Mouse (Mus musculus): ENCODE results near the gene A430033K04Rik. TPM values are rescaled to one million over a fixed set of nuclear protein-coding genes. Genes with fewer than 3 reads are reported as not detected.

A430033K04Rik gene
- polyA plus RNA-seq, 1 experiment, result 3.5 TPM

DNA sequence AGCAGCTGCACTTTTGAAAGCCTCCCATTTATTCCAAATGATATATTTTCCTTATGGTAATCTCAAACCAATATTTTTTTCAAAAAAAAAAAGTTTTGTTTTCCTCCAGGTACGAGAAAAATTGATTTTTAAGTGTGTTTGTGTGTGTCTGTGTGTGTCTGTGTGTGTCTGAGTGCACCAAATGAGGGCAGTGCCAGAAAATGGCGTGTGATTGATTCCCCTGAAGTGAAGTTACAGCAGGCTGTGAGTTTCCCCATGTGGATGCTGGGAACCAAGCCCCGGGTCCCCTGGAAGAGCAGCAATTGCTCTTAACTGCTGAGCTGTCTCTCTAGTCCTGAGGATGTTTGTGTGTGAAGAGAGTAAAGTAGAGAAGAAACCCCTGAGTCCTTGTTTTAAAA is 818 bp downstream of the A430033K04Rik start:
- Histone ChIP-seq H3K4me3 (ENCODE audit: low read depth, low read length) (peak overlapping the region; percentile 95), H3K9me3 (replicated peaks; ENCODE audit: control insufficient read depth, insufficient read depth, low read length, poor library complexity, severe bottlenecking) (no peaks in the 10 kb centered on the region), H3K4me1 (ENCODE audit: control insufficient read depth, insufficient read depth, low read length) (no peaks in the 10 kb centered on the region), H3K36me3 (ENCODE audit: control insufficient read depth, insufficient read depth, low read length, poor library complexity, severe bottlenecking) (no peaks in the 10 kb centered on the region), H3K27ac (ENCODE audit: insufficient read depth, low read length) (no peak overlapping the region), H3K9ac (ENCODE audit: low read depth, poor library complexity, severe bottlenecking) (peak overlapping the region; percentile 58; the same call in 1 of the 2 replicates), H3K27me3 (ENCODE audit: control insufficient read depth, insufficient read depth, low read length, poor library complexity, severe bottlenecking) (no peaks in the 10 kb centered on the region)
- no peak for TF ChIP-seq POLR2A (IDR thresholded peaks at IDR 0.05; ENCODE audit: insufficient read depth, low read length)
- no peak for TF ChIP-seq EP300 (IDR thresholded peaks at IDR 0.05; ENCODE audit: insufficient read depth, low read depth, low read length)
- no peak for TF ChIP-seq CTCF (IDR thresholded peaks at IDR 0.05; ENCODE audit: low read depth, low read length)

- no peak overlapping the region for H3K4me3 ChIP-seq (ENCODE audit: low read depth, low read length)
- no peaks in the 10 kb centered on the region for H3K4me1 ChIP-seq (ENCODE audit: control insufficient read depth, insufficient read depth, low read length)
- no peaks in the 10 kb centered on the region for H3K9me3 ChIP-seq (replicated peaks; ENCODE audit: control insufficient read depth, insufficient read depth, low read length, poor library complexity, severe bottlenecking)
- no peaks in the 10 kb centered on the region for H3K27me3 ChIP-seq (ENCODE audit: control insufficient read depth, insufficient read depth, low read length, poor library complexity, severe bottlenecking)
- H3K27ac ChIP-seq (ENCODE audit: insufficient read depth, low read length), result no peak overlapping the region
- TF ChIP-seq EP300 (IDR thresholded peaks at IDR 0.05; ENCODE audit: insufficient read depth, low read depth, low read length) (no peak), POLR2A (IDR thresholded peaks at IDR 0.05; ENCODE audit: insufficient read depth, low read length) (no peak), CTCF (IDR thresholded peaks at IDR 0.05; ENCODE audit: low read depth, low read length) (no peak)
- H3K9ac ChIP-seq (ENCODE audit: low read depth, poor library complexity, severe bottlenecking), result no peak overlapping the region
- no peaks in the 10 kb centered on the region; the same call in 1 of the 2 replicates for H3K36me3 ChIP-seq (ENCODE audit: control insufficient read depth, insufficient read depth, low read length, poor library complexity, severe bottlenecking)
Measured at GRCm38 (mm10) chr5:138636486-138636885, 13.8 kb downstream of the A430033K04Rik start.

DNA sequence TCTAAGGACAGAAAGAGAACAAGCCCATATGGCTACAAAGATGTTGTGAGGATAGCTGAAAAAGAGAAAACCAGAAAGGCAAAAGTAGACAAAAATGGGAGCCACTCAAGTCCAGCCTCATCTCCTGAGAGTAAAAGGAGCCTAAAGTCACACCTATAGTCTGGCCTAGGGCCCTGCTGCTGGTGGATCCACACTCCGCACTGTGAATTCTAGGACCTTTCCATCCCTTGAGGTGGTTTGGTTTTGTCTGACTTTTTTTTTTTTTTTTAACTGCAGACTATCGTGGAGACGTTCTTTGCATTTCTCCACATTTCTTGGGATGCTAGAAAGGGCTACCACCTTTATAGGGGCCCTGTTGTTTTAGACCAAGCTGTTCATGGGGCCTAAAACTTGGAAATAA is 18.4 kb downstream of the A430033K04Rik start:
- H3K27ac ChIP-seq (ENCODE audit: insufficient read depth, low read length), result no peak overlapping the region
- H3K27me3 ChIP-seq (ENCODE audit: control insufficient read depth, insufficient read depth, low read length, poor library complexity, severe bottlenecking), result no peaks in the 10 kb centered on the region
- no peak for TF ChIP-seq CTCF (IDR thresholded peaks at IDR 0.05; ENCODE audit: low read depth, low read length)
- no peak for TF ChIP-seq EP300 (IDR thresholded peaks at IDR 0.05; ENCODE audit: insufficient read depth, low read depth, low read length)
- TF ChIP-seq POLR2A (IDR thresholded peaks at IDR 0.05; ENCODE audit: insufficient read depth, low read length), result no peak
- no peak overlapping the region for H3K9ac ChIP-seq (ENCODE audit: low read depth, poor library complexity, severe bottlenecking)
- H3K36me3 ChIP-seq (ENCODE audit: control insufficient read depth, insufficient read depth, low read length, poor library complexity, severe bottlenecking), result no peaks in the 10 kb centered on the region; the same call in 1 of the 2 replicates
- no peaks in the 10 kb centered on the region for H3K4me1 ChIP-seq (ENCODE audit: control insufficient read depth, insufficient read depth, low read length)
- no peaks in the 10 kb centered on the region for H3K9me3 ChIP-seq (replicated peaks; ENCODE audit: control insufficient read depth, insufficient read depth, low read length, poor library complexity, severe bottlenecking)
- no peak overlapping the region for H3K4me3 ChIP-seq (ENCODE audit: low read depth, low read length)

DNA sequence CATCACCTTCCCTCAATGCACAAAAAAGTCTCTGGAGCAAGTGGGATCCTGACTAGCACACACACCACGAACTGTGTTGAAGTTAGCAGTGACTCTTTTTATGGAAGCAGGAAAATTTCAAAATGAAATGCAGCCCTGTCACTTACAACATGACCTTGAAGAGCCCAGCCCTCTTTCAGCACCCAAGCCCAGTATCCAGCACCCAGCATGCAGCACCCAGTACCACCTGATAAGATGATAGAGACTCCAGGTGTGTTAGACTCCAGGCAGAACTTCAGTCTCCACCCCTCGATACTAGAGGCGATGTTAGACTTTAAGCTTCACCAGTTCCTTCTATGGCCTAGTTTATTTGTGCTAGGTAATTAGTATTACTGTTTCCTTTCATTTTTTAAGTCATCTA is 19.1 kb downstream of the A430033K04Rik start:
- no peak for TF ChIP-seq EP300 (IDR thresholded peaks at IDR 0.05; ENCODE audit: insufficient read depth, low read depth, low read length)
- no peak for TF ChIP-seq CTCF (IDR thresholded peaks at IDR 0.05; ENCODE audit: low read depth, low read length)
- Histone ChIP-seq H3K9me3 (replicated peaks; ENCODE audit: control insufficient read depth, insufficient read depth, low read length, poor library complexity, severe bottlenecking) (no peaks in the 10 kb centered on the region), H3K4me1 (ENCODE audit: control insufficient read depth, insufficient read depth, low read length) (no peaks in the 10 kb centered on the region), H3K4me3 (ENCODE audit: low read depth, low read length) (no peak overlapping the region), H3K36me3 (ENCODE audit: control insufficient read depth, insufficient read depth, low read length, poor library complexity, severe bottlenecking) (no peaks in the 10 kb centered on the region; the same call in 1 of the 2 replicates), H3K27me3 (ENCODE audit: control insufficient read depth, insufficient read depth, low read length, poor library complexity, severe bottlenecking) (no peaks in the 10 kb centered on the region), H3K27ac (ENCODE audit: insufficient read depth, low read length) (no peak overlapping the region), H3K9ac (ENCODE audit: low read depth, poor library complexity, severe bottlenecking) (no peak overlapping the region)

DNA sequence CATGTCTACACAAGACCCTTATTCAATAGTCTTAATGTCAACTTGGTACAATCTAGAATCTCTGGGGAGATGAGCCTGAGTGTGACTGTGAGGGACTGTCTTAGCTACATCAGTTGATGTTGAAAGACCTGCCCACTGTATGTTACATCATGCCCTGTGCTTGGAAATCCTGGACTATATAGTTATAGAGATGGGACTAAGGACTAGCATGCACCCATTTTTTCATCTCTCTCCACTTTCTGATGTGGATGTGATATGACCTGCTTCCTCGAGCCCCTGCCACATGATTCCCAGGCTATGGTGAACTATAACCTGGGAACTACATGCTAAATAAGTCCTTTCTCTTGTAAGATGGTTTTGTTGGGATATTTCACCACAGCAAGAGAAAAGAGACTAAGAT is 30.3 kb downstream of the A430033K04Rik start:
- Histone ChIP-seq H3K36me3 (ENCODE audit: control insufficient read depth, insufficient read depth, low read length, poor library complexity, severe bottlenecking) (no peaks in the 10 kb centered on the region), H3K27ac (ENCODE audit: insufficient read depth, low read length) (no peak overlapping the region), H3K4me1 (ENCODE audit: control insufficient read depth, insufficient read depth, low read length) (no peaks in the 10 kb centered on the region), H3K9ac (ENCODE audit: low read depth, poor library complexity, severe bottlenecking) (no peak overlapping the region), H3K4me3 (ENCODE audit: low read depth, low read length) (no peak overlapping the region), H3K9me3 (replicated peaks; ENCODE audit: control insufficient read depth, insufficient read depth, low read length, poor library complexity, severe bottlenecking) (no peaks in the 10 kb centered on the region), H3K27me3 (ENCODE audit: control insufficient read depth, insufficient read depth, low read length, poor library complexity, severe bottlenecking) (no peaks in the 10 kb centered on the region)
- no peak for TF ChIP-seq CTCF (IDR thresholded peaks at IDR 0.05; ENCODE audit: low read depth, low read length)
- TF ChIP-seq EP300 (IDR thresholded peaks at IDR 0.05; ENCODE audit: insufficient read depth, low read depth, low read length), result no peak
- TF ChIP-seq POLR2A (IDR thresholded peaks at IDR 0.05; ENCODE audit: insufficient read depth, low read length), result no peak

DNA sequence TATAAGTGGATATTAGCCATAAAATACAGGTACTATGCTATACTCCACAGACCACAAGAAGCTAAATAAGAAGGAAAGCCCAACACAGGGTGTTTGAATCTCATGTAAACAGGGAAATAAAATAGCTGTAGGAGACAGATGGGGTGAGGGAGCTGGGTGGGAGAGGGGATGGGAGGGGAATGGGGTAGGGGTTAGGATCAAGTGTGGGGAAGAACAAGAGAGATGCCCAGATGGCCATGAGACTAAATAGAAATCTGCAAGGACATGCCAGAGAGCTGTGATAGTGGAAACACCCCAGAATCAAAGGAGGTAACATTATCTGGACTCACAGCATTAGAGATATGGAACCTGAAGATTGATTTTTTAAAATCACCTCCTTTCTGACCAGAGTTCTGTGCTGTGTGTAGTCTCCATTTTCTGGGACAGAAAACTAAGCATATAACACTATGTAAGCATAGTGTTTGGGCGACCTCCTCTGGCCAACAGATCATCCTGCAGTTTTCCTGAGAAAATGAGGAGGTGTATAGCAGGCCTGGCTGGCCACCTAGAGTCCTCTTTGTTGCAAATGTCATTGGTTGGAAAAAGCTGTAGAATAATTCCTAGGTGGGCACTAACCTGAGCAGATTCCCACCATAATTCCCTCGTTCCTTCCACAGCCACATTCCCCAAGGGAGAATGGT is 34.0 kb downstream of the A430033K04Rik start:
- TF ChIP-seq CTCF (IDR thresholded peaks at IDR 0.05; ENCODE audit: low read depth, low read length) (peak; percentile 48), POLR2A (IDR thresholded peaks at IDR 0.05; ENCODE audit: insufficient read depth, low read length) (no peak)
- H3K4me1 ChIP-seq (ENCODE audit: control insufficient read depth, insufficient read depth, low read length), result no peaks in the 10 kb centered on the region

More for the DNA sequence above, 34.0 kb downstream of the A430033K04Rik start:
- Histone ChIP-seq H3K9ac (ENCODE audit: low read depth, poor library complexity, severe bottlenecking) (no peak overlapping the region), H3K4me3 (ENCODE audit: low read depth, low read length) (no peak overlapping the region), H3K9me3 (replicated peaks; ENCODE audit: control insufficient read depth, insufficient read depth, low read length, poor library complexity, severe bottlenecking) (no peaks in the 10 kb centered on the region), H3K36me3 (ENCODE audit: control insufficient read depth, insufficient read depth, low read length, poor library complexity, severe bottlenecking) (no peaks in the 10 kb centered on the region), H3K27ac (ENCODE audit: insufficient read depth, low read length) (no peak overlapping the region), H3K27me3 (ENCODE audit: control insufficient read depth, insufficient read depth, low read length, poor library complexity, severe bottlenecking) (no peaks in the 10 kb centered on the region)

Data from ES-Bruce4 (cell line).